Mouse (Mus musculus) embryo, embryonic 11 days (tissue): ENCODE data around the gene Hepacam2.
A peak's percentile ranks its signal among the peaks of the same experiment; 100 is the strongest.
"Not testable (repeated sequence)": the region's sequence is repeated elsewhere in the genome, so short reads cannot be mapped to it uniquely, and the experiment has no call there.

Experiments
- DNase-seq: peaks from one replicate; pipeline ENCODE4 v3.0.0-alpha.2; 2015

Gene Hepacam2

DNA sequence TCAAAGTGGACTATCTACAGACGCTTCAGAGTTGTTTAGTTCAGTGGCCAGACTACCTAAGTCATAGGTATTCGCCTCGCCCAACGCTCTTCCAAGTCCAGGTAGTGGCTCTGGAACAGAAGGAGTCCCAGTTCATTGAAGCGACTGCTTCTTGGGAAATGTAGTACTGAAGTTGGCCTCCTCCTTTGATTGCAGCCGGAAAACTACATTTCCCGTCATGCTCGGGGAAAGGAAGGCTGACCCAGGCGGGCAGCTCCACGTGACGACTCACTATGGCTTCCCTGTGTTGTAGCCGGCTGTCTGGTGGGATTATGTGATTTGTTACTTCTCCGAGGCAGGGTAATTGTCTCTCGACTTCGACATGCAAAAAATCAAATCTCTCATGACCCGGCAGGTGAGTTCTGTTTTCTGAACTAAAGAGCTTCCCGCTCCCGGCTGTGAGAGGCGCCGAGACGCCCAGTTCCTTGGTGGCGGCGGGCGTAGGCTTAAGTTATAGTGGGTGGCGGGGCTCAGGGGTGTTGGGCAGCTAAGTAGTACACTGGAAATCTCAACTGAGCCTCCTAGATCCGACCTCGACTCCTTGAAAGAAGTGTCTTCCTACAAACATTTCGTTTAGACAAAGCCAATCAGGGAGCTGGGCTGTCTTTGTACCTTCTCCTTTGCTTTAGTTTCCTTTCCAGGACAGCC lies at the start of gene Hepacam2, which contains the start of gene Vps50:
Gene Hepacam2, minus strand, starts transcription at position 137 of the 687 bp plus-strand sequence.
Gene Vps50, plus strand, starts transcription at position 221 of the 687 bp plus-strand sequence.
- peak; percentile 94 for DNase-seq

DNA sequence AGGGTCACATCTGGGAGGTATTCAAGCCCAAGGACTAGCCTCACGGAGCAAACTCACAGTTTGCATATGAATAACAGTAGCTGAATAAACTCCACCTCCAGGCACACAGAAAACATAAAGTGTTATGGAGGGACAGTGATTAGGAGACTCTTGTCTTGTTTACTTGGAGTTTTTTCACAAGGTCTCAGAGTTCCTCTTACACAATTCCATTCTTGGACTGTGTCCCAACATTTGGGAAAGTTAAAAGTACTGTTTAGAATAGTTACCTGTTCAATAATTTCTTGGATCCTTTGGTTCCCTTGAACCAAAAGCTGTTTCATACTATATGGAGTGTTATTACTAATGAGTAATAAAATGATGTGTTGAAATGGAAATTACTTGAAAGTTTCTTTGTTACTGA lies 46.9 kb upstream of the Hepacam2 start:
- DNase-seq: no peak

DNA sequence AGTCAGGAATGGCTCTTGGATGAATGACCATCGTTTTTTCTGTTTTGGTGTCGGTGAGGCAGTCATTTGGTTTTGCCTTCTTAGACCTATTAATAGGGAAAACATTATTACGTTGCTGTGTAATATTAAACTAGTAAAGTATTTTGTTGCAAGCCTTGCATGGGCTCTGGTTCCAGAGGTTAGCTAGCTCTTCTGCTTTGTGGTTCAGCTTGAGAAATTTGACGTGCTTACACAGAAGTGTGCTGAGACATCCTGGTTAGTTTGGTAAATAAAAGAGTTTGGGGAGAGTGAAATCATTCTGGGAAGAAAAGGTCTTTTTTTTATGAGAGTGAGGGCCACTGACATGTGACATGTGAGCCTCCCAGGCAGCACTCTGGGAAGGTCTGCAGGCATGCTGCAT lies 45.8 kb upstream of the Hepacam2 start:
- no peak for DNase-seq

DNA sequence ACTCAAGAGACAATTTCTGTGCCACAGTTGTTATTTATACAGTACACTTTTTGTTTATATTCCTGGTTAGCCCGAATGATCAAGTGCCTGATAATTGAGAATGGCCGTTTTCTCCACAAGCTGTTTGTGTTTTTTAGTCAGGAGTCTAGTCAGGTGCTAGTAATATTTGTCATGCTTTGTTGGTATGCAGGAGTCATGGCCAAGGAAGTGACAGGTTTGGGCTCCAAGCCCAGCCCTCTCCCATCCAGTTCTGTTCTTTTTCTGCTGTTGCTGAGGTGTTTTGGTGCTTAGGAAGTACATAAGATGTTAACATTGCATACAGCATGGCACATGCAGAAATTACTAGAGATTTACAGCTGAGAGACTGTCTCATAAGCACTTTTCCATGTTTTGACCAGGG lies 41.4 kb upstream of the Hepacam2 start:
- no peak for DNase-seq

DNA sequence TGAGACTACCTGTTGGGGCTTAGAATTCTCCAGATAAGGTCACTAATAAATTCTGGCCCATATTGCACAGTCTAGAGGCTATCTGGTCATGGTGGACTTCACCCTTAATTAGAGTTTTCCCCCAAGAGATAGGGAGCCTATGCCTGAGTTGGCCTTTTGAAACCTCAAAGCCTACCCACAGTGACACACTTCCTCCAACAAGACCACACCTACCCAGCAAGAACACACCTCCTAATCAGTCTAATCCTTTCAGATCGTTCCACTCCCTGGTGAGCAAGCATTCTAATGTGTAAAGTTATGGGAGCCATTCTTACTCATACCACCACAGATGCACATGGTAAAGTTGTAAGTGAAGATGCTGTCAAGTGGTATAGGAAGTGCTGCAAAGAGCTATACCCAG lies 38.0 kb upstream of the Hepacam2 start:
- DNase-seq: no peak

DNA sequence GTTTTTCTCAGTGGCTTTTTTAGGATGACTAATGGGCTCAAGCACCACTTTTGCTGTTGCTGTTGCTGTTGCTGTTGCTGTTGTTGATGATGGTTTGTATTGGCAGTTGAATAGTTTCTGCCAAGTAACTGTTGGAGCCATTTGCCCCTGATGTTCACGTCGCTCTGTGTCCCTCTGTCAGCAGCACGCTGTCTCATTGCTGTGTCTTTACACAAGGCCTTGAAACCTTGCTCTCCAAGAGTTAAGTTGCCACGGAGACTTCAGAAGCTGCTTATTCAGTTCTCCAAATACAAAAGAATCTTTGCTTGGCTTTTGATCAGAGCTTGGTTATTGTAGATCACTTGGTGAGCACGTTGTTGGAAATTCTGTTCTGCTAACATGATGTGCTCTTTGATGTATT lies 33.3 kb upstream of the Hepacam2 start:
- peak; percentile 20 for DNase-seq

DNA sequence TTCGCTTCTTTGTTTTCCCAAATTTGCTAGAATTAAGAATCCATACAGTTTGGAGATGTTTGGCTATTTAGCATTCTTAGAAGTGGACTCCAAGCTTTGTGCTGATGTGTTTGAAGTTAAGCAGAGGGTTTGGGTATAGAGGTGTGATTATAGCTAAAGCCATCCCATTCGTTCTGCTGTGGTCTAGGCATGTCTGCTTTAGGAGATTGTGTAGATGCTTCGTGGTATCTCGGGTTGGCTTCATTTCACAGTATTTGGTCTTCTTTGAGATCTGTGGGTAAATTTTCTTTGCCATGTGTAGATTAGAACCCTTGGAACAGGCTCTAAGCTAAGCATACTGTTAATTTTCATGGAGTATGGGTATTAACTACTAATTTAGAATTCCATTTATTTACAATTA lies 30.1 kb upstream of the Hepacam2 start:
- no peak for DNase-seq

DNA sequence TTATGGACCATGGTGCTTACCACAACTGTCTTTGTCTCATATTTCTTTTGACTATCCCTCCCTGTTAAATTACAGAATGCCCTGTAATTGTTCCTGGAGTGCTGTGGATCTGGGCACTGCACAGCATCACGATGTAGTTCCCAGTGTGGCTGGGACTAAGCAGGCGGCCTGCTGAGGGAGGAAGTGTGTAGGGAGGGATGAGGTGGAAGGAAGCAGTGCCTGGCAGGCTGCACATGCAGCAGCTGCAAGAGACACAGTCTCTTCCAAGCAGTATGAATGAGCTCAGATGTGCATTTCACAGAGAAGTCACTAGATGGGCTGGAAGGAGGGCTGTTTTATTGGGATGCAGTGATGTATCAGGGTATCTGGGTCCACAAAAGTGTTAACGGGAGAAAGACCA lies 14.5 kb upstream of the Hepacam2 start:
- DNase-seq: peak; percentile 20

DNA sequence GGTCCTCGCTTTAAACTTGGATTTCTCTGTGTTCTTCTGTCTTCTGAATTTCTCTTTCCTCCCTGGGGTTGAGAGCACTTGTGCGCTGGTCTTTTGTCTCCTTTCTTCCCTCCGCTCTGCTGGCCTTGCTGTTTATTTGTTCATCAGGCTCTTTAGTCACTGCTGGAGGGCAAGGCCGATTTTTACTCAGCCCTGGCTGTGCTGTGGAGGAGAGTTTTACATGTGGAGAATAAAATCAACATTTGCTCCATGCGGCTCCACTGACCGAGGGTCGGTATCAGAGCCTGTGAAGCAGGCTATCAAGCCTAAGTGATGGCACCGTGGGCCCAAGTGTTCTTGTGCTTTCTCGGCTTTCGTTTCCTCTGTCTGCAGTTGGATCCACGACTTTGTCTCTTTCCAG lies 13.5 kb upstream of the Hepacam2 start:
- peak; percentile 43 for DNase-seq

DNA sequence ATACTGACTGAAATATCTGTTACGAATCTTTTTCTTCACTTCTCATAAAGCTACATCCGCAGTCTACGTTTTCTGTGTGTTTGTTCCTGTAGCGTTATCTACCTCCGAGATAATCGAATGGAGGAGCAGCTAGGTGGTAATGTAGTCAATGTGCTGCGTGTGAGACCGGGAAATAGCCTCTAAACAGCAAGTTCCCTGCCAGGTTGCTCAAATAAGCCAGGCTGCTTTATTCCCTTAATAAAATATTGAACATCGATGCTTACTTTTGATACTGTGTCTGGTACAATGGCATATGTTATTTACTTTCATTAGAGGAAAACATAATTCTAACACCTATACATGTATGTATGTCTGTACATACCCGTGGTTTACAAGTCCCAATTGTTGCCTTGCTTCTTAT lies 13.0 kb upstream of the Hepacam2 start:
- DNase-seq: peak; percentile 5

DNA sequence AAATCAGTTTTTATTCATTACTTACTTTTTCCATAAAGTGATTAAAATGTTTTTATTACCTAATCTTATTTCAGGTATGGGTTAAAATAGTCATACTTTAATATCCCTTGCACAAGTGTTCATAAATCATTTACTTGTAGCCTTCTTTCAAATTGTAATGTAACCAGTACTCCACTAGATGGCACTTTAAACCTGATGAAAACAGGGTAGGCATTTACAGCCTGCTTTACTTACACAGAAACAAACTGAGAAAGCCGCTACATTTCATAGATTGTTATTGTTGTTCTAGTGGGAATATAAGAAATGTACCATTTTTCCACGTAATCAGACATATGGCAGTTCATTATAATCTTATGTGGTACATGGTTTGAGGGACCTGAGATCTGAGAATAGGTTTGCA lies 11.7 kb upstream of the Hepacam2 start:
- DNase-seq: peak; percentile 52

DNA sequence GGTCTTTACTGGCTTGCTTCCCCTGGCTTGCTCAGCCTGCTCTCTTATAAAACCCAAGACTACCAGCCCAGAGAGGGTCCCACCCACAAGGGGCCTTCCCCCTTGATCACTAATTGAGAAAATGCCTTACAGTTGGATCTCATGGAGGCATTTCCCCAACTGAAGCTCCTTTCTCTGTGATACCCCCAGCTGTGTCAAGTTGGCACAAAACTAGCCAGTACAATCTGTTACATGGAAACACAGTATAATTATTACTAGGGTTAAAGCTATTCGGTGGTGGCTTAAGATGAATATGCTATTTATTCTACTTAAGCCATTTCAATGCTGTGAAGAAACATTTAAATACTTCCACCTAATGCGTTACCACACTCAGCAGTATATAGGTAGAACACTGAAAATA lies 10.1 kb upstream of the Hepacam2 start:
- DNase-seq: not testable (repeated sequence)

DNA sequence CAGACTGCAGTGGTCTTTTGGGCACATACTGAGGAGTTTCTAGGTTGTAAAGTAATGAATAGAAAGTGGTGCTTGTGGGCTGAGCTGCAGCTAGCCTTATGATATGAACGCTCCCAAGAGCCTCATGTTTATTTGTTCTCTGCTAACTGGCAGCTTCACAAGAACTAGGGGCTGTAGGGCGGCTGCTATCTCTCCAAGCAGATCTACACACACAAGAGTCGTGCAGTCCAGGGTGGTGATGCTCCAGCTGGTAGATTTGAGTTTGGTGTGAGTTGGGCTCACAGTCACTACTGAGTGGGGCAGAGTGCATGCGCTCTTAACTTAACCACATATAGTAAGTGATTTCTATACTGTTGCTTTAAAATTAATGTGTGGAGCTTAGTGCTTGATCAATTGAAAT lies 9.0 kb upstream of the Hepacam2 start:
- DNase-seq: no peak

DNA sequence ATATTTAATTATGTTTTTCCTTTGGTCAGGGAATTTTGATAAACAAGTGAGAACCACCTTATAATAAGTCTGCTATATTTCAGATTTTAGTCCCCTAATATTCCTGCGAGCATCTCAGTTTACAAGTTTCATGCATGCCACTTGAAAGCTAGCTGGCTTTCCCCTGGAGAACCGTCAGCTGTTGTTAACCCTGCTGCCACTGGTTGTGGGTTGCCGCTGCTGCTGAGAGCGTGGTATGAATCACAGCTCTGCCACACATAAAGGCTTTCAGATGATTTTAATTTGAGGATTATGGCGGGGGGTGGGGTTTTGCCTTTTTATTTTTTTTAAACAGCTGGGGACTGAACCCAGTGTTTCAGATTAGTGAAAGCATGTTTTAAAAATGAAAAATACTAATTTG lies 7.2 kb upstream of the Hepacam2 start:
- DNase-seq: no peak

DNA sequence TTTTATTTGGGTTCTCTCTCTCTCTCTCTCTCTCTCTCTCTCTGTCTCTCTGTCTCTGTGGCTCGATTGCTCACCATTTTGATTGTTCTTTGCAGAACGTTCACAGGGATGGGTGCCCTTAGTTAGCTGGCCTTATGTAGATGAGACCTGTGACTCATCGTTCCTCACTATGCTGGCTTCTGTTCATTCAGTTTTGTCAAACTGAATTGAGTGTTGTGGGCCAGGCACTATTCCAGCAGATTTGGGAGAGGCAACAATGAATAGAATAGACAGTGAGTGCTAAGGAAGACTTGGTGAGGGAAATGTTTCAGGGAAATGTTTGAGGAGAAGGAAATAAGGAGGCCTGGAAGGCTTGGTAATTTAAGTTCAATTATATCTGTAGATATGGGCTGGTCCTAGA lies 2.2 kb upstream of the Hepacam2 start:
- no peak for DNase-seq

DNA sequence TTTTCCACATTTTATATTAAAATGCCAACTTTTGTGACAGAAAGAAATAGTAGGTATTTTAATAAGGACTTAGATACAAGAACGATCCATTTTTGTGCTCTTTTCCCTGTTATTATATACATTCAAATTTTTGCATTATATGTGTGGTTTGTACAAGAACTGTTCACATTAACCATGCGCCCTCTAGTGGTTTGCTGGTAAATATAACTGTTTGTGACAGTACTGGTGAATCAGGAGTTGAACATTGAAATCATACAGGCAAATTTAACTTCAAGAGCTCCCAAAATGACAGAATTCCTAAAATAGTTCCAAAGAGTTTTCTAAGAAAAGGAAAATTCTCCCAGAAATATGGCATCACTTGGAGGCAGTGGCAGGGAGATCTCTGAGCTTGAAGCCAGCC lies 1.9 kb downstream of the Hepacam2 start:
- DNase-seq: peak; percentile 85

DNA sequence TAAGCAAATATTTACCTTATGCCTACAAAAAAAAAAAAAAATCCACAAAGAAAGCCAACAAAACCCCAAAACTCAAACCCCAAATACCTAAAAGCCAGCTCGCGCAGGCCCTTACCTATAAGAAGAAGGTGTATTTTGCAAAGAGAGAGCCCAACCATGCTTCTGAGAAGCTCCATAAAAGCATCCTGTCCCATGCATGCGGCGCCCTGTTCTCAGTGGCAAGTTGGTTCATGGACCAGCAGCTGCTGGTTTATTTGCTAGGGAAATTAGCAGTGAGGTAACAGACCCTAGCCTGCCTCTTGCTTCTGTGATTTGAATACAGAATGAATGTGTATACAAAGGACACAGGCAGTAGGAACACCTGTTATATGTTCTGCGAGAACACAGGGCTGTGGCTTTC lies 3.8 kb downstream of the Hepacam2 start:
- no peak for DNase-seq

DNA sequence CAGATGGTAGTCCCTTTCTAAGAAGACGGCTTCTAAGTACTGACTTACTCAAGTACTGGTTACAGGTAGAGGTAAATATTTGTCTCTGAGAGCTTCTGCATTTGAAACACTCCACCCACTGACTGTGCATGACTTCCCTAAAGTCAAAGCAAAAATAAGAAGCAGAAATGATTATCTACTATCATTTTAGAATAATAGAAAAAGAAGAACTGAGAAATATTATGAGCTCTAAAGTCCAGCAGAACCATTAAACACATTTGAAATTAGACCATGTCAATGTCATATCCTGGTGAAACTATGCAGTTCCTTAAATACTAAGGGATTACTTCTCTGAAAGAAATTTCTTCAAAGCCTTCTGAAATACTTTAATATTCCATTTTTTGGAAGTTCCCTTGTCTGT lies 10.7 kb downstream of the Hepacam2 start:
- DNase-seq: no peak

DNA sequence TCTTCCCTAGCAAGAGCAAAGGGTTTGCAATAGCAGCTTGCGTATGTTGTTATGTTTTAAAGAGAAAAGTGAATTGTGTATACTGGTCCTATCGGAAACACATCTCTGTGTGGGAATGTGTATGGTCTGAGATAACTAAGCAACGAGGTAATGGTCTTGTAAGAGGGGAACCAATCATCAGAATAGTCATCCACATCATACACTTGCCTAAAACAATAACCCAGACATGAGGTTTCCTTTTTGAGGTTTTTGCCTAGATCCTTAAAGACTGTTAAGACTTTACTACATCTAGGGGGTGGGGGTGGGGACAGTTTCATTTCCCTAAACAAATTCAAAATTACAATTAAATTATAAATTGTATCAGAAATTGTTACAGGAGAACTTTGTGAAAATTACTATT lies 13.0 kb downstream of the Hepacam2 start:
- DNase-seq: no peak

DNA sequence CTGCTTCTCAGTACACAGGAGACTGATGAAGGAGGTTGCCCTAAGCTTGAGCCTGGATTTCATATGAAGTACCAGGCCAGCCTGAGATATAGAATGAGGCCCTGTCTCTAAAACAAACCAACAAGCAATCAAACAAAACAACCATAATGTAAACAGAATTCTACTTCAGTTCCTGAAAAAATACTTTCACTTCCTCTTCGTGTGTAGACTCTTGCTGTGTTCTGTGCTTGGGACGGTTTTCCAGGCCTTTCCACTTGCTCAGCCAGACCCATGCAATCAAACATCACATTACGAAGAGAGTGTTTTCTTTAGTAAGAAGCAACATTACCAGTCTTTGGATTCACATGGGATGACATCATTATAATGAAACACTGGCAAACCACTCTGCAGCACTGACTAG lies 16.4 kb downstream of the Hepacam2 start:
- no peak for DNase-seq

DNA sequence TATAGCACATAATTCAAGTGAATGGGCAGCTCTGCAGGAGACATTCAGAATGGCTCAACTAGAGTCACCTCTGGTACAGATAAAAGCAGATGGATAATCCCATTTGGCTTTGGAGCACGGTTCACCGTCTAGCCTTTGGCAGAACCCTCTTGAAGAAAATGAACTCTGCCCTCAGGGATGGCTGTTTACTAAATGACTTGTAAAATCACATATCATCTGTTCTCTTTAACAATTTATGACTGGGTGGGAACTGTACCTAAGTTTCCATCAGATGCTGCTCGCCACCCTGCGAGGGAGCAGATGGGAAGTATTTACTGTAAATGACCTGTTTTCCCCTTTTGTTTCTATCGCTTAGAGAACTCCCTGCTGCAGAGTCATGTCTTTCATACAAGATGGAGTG lies 18.2 kb downstream of the Hepacam2 start:
- no peak for DNase-seq

DNA sequence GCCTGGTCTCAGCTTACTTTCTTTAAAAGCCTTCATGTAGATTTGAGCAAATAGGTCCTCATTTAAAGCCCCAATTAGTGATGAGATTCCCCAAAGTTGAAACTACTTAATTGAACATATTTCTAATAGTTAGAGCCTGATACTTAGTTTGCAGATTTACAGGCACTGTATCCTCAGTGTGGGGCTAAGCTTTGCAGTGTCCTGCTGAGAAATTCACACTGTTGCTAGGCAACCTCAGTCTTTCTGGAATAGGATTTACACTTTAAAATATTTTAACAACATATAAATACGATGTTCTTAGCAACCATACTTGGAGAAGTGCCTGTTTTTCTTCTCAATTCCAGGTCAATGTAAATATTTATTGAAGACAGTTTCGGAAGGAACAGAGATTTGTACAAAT lies 21.8 kb downstream of the Hepacam2 start:
- DNase-seq: no peak

DNA sequence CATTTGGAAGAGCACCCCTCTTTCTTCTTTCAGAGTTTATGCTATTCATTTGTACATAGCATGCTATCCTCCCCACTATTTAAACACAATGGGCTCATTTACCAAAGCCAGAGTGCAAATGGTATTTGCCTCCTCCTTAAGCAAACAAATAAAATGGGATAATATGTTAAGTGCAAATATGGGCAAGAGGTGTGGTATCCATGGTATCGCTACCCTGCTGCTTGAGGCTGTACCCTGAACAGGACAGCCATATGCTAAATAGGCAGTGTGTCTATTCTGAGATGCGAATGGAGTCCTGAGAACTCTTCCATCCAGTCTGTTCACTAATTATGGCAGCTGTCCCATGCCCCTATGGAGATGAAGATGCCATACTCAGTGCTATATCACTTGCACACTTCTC lies 27.4 kb downstream of the Hepacam2 start:
- DNase-seq: no peak

DNA sequence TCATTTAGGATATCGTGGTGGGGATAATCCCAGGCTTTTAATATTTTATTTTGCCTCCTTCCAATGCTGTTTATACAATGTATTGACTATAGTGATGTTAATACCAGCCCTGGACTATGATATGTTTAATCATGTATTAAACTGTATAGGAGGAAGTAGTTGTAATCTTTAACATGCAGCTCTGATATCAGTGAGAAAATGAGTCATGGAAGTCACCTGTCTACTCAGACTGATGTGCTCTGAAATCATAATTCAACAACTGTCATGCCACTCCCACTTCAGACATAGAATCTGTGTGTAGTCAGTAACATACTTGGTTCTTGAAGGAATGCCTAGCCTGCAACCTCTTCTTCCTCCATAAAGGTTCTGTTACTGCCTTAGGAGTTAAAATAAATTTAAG lies 29.5 kb downstream of the Hepacam2 start:
- no peak for DNase-seq

DNA sequence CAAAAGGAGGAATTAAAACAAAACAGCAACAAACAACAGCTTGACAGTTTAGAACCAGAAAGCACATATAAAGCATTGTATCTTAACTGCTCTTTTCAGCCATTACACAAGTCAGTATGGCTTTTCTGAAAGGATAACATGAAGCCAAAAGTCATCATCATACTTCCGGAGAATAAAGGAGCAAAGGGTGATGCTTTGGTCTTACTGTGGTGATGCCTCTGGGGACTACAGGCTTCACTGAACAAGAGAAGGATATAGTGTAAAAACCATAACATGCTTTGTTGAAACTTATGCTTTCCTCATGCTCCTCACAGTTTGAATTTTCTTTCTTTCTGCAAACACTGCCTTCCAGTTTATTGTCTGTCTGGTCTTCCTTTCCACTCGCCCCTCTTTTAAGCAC lies 34.5 kb downstream of the Hepacam2 start:
- no peak for DNase-seq

DNA sequence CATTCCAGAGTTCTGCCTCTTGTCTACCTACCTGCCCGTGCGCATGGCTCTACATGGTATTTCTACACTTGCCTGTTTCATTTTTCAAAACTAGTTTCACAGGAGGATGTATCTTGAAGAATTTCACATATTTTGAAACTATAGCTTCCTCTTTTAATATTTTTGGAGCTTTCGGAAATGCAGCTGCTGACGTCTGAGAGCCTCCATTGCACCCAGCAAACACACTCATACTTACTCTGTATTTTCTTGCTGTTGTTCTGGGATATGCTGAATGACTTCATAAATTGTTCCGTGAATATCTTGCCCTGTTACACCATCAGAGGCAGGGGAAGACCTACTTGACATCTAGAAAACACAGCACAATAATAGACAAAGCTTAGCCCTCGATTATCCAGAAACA lies 35.1 kb downstream of the Hepacam2 start:
- no peak for DNase-seq
